Mouse (Mus musculus): Measurements from ENCODE around the gene Sp4.
A peak's percentile ranks its signal among the peaks of the same experiment; 100 is the strongest.

Sp4 gene

DNA sequence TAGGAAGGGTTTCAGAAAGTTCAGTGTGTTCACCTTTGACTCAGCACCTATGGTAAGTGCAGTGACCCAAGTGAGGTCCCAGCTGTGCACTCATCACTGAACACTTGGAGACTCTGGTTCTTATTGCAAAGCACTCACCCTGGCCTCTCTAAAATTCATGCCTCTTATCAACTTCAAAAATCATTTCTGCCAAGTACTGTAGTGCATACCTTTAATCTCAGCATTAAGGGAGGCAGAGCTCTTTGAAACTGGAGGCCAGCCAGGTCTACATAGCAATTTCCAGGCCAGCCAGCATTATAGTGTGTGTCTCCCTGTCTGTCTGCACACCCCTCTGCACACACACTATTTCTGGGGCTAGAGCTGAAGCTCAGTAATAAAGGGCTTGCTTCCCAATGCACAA, 36.3 kb downstream of the Sp4 start:
- no peak for DNase-seq (ENCODE audit: low spot score)

DNA sequence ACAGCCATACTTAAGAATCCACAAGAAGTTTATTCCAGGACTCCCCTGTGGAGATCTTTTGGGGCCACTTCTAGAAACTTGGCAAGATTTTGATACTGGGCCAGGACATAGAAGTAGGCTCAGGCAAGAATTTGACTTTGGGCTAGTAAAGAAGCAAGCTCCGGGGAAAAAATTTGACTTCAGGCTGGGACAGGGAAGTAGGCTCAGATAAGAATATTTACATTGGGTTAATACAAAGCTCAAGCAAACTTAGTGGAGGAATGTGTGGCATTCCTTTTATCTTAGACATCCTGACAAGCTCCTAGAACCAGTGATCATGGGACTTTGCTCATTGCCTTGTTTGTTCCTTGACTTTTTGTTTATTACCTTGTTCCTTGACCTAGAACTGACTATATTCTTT, 37.4 kb downstream of the Sp4 start:
- DNase-seq (ENCODE audit: low spot score), result no peak

DNA sequence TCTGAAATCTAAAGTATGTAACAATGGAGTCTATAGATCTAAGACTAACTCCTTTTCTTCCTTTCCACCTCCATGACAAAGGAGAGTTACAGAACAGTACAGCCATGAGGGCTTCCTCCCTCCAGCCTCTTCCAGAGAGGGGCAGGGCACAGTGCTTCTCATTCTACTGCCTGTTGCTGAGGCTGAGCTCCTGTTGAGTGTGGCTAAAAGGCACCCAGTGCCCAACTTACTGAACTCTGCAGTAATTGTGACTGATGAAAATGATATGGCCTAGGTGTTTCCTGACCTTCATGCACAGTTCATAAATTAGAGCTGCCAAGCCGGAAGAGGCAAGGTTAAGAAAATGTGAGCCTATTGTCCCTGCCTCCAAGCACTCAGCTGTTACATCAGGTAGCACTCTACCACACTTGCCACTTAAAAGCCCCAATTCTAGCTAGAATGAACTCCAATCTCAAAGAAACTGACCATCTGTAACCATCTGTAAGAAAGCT, 45.9 kb downstream of the Sp4 start:
- no peak for DNase-seq (ENCODE audit: low spot score)

DNA sequence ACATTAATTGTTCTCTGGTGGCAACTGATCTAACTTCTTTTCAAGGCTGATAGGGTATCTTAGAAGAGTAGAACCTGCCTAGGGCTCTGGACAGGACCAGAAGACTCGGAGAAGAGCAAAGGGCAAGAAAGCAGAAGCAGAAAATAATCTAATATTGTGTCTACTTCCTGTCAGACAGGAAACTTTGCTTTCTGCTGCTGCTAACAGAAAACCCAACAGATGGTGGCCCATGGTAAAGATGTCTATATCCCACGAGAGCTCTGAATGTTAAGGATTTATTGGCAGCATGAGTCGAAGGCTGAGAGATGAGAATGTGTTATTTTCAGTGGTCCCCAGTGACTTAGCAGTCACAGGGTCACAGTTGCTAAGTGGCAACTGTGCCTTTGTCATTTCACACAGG, 80.1 kb downstream of the Sp4 start:
- DNase-seq (ENCODE audit: low spot score), result no peak

DNA sequence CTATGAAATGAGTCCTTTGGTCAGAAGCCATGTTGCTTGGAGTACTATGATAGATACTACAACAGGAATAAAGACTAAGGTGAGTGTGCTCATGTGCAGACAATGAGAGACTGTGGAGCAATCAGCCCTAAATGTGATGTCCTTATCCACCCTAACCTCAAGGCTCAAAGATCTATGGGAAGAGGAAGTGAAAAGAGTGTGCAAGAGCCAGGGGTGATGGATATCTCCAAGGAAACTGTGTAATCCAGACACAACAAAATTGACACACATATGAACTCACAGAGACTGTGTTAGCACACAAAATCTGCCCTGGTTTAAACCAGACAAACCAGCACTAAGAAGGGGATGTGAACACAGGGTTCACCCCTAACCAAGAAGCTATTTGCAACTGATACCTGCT, 81.2 kb downstream of the Sp4 start:
- no peak for DNase-seq (ENCODE audit: low spot score)

DNA sequence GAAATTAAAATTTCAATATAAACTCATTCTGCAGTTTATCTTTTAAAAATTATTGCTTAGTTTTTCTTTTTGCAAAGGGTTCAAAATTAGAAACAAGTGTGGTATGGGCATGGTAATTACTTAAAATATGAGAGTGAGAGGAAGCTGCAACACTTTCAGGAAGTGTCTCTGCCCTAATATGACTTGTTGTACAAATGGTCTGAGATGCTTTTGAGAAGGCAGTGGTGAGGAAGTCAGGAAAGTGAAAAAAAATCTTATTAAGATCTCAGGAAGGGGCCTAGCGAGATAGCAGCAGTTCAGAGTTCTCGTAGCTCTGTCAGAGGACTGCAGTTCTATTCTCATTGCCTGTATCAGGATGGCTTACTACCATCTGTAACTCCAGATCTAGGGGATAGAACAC, 89.1 kb downstream of the Sp4 start:
- DNase-seq (ENCODE audit: low spot score), result no peak

DNA sequence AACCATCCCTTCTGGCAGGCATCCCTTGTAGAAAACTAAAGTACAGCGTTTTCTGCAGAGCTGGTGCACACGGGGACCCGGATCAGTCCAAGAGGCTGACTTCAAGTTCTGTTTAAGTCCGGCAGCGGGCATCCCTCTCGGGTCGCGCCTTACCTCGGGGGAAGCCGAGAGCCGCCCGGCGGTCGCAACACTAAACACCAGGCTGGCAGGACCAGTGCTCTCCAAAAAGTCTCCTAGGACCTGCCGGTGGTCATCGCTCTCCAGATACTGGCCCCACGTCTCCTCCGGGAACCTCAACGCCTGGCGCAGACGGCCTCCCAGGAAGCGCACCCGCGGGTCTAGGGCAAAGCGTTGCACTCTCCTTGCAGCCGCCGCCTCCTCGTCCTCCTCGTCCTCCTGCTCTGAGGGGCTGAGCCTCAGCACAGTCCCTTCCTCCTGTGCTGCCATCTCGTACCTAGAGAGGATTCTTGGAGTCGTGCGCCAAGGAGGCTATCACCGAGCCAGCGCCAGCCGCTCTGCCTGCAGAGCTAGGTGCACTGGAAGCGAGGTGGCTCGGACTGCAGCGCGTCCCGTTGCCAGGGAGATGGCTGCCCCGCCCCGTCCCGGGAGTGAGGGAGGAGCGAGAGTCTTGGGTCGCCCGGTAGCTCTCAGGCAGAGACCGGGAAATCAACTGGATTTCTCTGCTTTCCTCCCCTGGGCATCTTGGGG, 102.7 kb downstream of the Sp4 start, which contains the start of gene Dnah11:
Gene Dnah11 (minus strand): TSS at position 658 of the 708 bp plus-strand sequence.
- peak; percentile 64 for DNase-seq (ENCODE audit: low spot score)

DNA sequence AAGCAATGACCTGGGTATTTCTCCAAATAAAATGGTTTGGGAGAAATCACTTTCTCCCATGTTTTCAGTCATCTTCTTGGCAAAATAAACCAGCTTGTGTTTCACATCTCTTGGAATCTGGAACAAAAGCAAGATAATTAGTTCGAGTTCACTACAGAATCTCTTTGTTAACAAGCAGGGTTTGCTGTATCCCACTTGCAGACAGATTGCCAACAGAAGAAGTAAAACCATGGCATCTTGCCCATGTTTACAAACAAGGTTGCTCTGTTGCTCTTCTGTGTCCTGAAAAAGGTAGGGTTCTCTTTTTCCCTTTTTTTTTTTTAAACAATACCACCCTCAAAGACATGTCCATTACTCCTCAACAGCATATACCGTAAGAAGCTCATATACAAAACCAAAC, 104.7 kb downstream of the Sp4 start:
- no peak for DNase-seq (ENCODE audit: low spot score)

DNA sequence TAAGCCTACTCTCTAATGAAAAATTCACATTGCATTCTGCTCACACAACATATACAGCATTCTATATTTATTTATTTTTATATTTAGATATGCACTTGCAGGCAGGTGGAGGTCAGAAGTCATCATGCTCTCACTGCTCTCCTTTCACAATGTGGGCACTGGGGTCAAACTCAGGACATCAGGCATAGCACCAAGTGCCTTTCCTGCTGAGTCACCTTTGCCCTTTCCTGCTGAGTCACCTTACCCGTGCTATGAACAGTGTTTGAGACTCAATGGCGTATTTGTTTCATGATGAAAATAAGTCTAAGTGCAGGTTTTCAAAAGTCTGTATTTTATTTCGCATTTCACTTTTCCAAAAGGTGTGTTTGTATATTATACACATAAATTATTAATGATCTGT, 111.7 kb downstream of the Sp4 start:
- no peak for DNase-seq (ENCODE audit: low spot score)

DNA sequence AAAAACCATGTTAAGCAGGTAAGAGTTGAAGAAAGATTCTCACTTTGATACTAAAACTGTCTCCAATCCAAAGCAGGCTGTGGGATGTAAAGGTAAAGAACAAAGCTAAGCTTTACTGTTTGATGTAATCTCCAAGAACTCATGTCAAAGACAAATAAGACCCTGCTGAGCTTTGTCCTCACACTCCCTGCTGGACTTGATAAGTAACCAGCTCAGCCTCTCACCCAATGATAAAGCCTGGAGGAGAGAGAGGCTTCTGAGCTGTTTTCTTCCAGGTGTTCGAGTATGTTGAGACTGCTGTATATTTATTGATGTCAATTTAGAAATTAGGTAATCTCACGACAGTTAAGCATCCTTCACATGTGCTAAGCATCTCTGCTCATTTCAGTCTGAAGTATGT, 113.6 kb downstream of the Sp4 start:
- DNase-seq (ENCODE audit: low spot score), result no peak

DNA sequence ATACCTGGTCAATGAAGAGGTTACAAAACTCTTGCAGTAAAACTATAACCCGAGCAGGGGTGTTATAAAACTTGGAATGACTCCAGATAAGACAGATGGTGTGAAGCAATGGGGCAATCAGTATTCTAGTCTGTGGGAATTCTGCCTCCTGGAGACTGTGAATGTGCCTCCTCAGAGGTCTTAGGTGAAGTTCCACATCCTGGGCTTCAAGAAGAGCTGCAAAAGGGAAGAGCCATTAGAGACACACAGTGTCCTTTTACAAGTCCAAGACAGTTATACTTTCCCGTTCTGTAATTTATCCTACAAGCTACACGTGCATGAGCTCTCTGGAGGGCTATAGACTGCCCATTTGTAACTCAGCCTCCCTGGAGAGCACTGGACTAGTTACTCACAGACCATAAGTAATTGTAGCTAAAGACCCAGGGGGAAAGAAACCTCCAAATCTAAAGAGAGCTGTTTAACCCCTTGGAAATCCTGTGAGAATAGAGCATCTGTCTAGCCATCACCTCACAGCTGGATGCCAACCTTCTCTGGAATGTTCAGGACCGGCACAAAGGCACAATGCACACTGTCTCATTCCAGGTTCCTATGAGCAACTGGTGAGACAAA, 114.3 kb downstream of the Sp4 start:
- no peak for DNase-seq (ENCODE audit: low spot score)

DNA sequence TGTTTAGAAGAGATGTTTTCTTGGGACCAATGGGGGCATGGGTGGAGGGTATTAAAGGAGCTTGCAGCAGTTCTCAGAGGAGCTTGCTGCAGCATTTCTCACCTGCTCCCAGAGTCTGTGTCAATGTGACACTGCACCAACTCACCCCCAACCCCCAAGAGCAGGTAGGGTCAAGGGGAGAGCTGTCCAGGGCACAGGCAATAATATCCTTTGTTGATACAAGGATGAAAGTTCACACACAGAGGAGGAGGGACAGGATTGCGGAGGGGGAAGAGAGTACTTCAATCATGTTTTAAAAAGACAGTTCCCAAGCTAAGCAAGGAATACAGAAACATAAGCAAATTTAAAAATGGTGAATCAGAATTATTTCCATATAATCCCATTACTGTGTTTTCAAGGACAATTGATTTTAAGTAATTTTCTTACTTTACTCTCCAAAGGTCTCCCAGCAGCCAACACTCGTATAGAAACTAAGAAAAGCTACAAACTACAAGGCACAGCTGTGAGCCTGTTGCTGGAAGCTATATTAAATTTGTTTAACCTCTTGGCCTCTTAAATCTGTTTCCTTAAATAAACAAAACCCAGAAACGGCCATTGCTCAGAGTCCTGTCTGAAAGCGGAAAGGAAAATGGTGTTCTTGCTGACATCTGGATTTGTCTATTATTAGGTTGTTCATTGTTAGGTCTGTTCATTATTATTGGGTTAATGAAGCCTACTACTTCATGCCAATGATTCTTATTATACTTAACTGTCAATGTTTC, 114.9 kb downstream of the Sp4 start:
- DNase-seq (ENCODE audit: low spot score), result no peak
